Mouse (Mus musculus) kidney, adult 2 months (tissue): ENCODE data around the gene Gng8. TPM values are rescaled to one million over a fixed set of nuclear protein-coding genes. Genes with fewer than 3 reads are reported as not detected.

Source experiments
- DNase-seq: peaks from one replicate; pipeline ENCODE4 v3.0.0; 2021
- H3K27ac ChIP-seq: fragments of 200-500 bp; 2 replicates; pipeline ENCODE4 v1.5.1; 2012; ENCODE audit warnings: low read depth, low read length, control low read depth, inconsistent platforms; ENCODE audit not compliant: insufficient read depth
- H3K27me3 ChIP-seq: fragments of 200-500 bp; replicated peaks from 2 replicates; pipeline ENCODE4 v1.6.1; 2012; ENCODE audit warnings: mild to moderate bottlenecking, moderate library complexity, low read length, inconsistent platforms; ENCODE audit not compliant: control insufficient read depth, insufficient read depth
- H3K36me3 ChIP-seq: fragments of 200-500 bp; 2 replicates; pipeline ENCODE4 v1.6.1; 2012; ENCODE audit warnings: mild to moderate bottlenecking, moderate library complexity, low read length, inconsistent platforms; ENCODE audit not compliant: control insufficient read depth, insufficient read depth
- H3K4me1 ChIP-seq: fragments of 200-500 bp; 2 replicates; pipeline ENCODE4 v1.6.1; 2011; ENCODE audit warnings: low read length; ENCODE audit not compliant: control insufficient read depth, insufficient read depth
- H3K4me3 ChIP-seq: fragments of 200-500 bp; 2 replicates; pipeline ENCODE4 v1.5.1; 2011; ENCODE audit warnings: mild to moderate bottlenecking, low read depth, low read length, control low read depth; ENCODE audit not compliant: insufficient read depth
- CTCF ChIP-seq: fragments of 200-500 bp; conservative IDR thresholded peaks from 2 replicates; pipeline ENCODE4 v1.5.1; 2011; ENCODE audit warnings: low read depth, mild to moderate bottlenecking, control low read depth, low read length, moderate library complexity, mixed read lengths; ENCODE audit not compliant: insufficient read depth, insufficient read length
- POLR2A ChIP-seq: fragments of 200-500 bp; IDR thresholded peaks from one replicate; pipeline ENCODE4 v1.6.1; 2011; ENCODE audit warnings: low read depth, low read length, control low read depth
- WGBS: fragments of 180-500 bp; shearing (Covaris S2); methylation state at CpG from one replicate; pipeline ENCODE4 v1.1.7; 2018; 5-methylcytosine and 5-hydroxymethylcytosine counted together
- polyA plus RNA-seq: library from polyadenylated mRNA; depleted of rRNA; stranded (reverse); fragments of >200 nt; gene quantifications from 2 replicates; pipeline ENCODE4 v1.2.3, GENCODE M21; 2012

Gene Gng8
- polyA plus RNA-seq, 1 experiment, result 3.6 TPM

- Histone ChIP-seq H3K36me3 (0 out of 2 replicates have a peak, but pooled peaks cover 2% of the 10 kb centered on the region), H3K27me3 (no peaks in the 10 kb centered on the region), H3K4me1 (no peaks in the 10 kb centered on the region), H3K4me3 (no peak overlapping the region), H3K27ac (no peak overlapping the region)
- WGBS, result 80% methylated on average over 18 of the region's 18 CpGs
- TF ChIP-seq POLR2A (no peak), CTCF (no peak)
- no peak for DNase-seq
These were observed 23.1 kb downstream of the Gng8 start for GRCm38 (mm10) chr7:16914453-16915343.

- no peak for TF ChIP-seq CTCF
- no peak for TF ChIP-seq POLR2A
- Histone ChIP-seq H3K27ac (no peak overlapping the region), H3K4me3 (no peak overlapping the region), H3K27me3 (no peaks in the 10 kb centered on the region), H3K36me3 (0 out of 2 replicates have a peak, but pooled peaks cover 2% of the 10 kb centered on the region), H3K4me1 (0 out of 2 replicates have a peak, but pooled peaks cover under 1% of the 10 kb centered on the region)
- no peak for DNase-seq
- WGBS, result 87% methylated on average over 32 of the region's 32 CpGs
These were observed 24.1 kb downstream of the Gng8 start for GRCm38 (mm10) chr7:16915461-16916340.

DNA sequence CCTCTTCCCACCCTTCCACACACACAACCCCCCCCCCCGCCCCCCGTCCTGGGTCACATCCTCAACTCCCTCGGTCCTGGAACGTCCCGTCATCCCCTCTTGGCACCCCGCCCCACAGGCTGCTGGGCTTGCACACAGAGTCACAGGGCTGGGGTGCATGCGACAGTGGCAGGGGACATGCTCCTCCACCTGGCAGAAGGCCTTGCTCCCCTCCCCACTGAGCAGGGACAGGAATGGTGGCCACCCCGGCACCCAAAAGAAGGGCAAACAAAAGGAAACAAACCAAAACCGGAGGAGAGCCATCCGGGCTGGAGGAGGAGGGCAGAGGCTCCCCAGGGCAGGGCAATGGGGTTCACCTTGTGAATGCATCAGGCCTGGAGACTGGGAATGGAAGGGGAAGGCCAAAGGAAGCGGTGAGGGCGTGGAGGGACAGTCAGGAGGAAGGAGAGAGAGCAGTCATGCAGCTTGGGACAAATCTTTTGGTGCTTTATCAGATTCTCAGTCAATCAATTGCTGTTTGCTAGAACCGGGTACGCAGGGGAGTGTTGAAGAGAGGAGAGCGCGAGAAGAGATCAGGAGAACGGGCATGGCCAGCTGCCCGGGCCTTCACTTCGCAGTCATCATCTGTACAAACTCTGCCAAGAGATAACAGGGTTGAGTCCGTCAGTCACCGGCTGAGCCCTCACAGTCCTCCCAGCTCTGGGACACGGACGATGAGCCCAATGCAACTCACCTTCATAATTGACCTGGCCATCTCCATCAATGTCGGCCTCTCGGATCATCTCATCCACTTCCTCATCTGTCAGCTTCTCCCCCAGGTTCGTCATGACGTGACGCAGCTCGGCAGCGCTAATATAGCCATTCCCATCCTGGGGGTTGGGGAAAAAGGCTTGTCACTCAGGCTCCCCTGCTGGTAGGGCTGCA is 25.0 kb downstream of the Gng8 start:
- Histone ChIP-seq H3K27ac (no peak overlapping the region), H3K4me3 (no peak overlapping the region), H3K27me3 (no peaks in the 10 kb centered on the region), H3K4me1 (peaks cover 7% of the 10 kb centered on the region), H3K36me3 (0 out of 2 replicates have a peak, but pooled peaks cover 2% of the 10 kb centered on the region)
- TF ChIP-seq CTCF (no peak), POLR2A (no peak)
- WGBS, result 80% methylated on average over 30 of the region's 30 CpGs
- DNase-seq, result peak; percentile 44

DNA sequence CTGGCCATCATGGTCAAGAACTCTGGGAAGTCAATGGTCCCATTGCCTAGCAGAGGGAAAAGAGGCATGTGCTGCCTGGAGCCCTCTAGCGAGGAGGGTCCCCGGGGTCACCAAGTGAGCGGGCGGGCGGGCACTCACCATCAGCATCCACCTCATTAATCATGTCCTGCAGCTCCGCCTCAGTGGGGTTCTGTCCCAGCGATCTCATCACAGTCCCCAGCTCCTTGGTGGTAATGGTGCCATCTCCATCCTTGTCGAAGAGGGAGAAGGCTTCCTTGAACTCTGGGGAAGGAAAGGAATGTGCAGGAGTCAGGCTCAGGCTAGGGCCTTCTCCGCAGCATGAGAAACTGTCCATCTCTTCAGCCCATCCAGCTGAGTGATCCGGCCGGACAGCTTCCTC is 25.9 kb downstream of the Gng8 start:
- DNase-seq, result no peak
- Histone ChIP-seq H3K27me3 (no peaks in the 10 kb centered on the region), H3K27ac (no peak overlapping the region), H3K36me3 (0 out of 2 replicates have a peak, but pooled peaks cover 2% of the 10 kb centered on the region), H3K4me3 (no peak overlapping the region), H3K4me1 (peaks cover 10% of the 10 kb centered on the region)
- 68% methylated on average over 11 of the region's 11 CpGs for WGBS
- TF ChIP-seq POLR2A (no peak), CTCF (no peak)

DNA sequence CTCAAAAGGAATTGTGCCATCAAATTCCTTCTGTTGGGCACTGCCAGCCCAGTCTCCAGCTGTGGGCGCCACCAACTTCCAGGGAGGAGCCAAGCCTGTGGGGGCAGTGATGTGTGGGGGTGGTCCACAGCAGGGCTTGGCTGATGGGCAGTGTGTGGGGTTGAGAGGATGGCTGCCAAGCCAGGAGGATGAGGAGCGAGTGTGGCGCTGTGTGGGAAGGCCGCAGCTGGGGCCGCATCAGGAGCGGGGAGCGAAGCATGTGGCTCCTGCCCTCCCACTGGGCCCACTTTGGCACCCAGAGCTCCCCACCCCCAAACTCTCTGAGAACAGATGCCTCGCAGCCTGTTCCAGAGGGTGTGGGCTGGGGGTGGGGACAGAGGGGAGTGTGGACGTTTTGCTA is 26.4 kb downstream of the Gng8 start:
- DNase-seq, result no peak
- 80% methylated on average over 9 of the region's 9 CpGs for WGBS
- Histone ChIP-seq H3K27me3 (no peaks in the 10 kb centered on the region), H3K4me3 (no peak overlapping the region), H3K4me1 (peaks cover 14% of the 10 kb centered on the region), H3K36me3 (0 out of 2 replicates have a peak, but pooled peaks cover 2% of the 10 kb centered on the region), H3K27ac (no peak overlapping the region)
- TF ChIP-seq POLR2A (no peak), CTCF (no peak)

DNA sequence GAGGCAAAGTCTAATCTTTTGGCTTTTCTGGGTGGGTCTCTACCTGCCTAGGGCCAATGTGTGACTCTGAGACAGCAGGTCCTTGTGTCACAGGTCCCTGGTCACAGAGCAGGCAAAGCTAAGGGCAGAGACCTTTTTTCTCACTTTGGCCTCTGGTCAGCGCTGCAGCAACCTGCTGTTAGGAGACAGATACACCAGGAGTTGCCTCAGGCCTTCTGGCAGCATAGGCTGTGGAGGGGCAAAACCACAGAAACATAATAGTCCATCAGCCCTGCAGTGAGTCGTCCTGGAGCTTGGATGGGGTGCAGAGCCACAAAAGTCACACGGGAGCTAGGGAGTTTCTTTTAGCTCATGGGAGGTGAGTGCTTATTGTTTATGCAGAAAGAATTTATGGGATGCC is 27.1 kb downstream of the Gng8 start:
- TF ChIP-seq POLR2A (no peak), CTCF (no peak)
- Histone ChIP-seq H3K4me1 (peaks cover 14% of the 10 kb centered on the region), H3K36me3 (0 out of 2 replicates have a peak, but pooled peaks cover 2% of the 10 kb centered on the region), H3K27ac (no peak overlapping the region), H3K27me3 (no peaks in the 10 kb centered on the region), H3K4me3 (no peak overlapping the region)
- no peak for DNase-seq
- 79% methylated on average over 3 of the region's 3 CpGs for WGBS
